Mouse (Mus musculus) common myeloid progenitor, adult 5-6 weeks (primary cell): Measurements from ENCODE around the gene Vcan. TPM values are rescaled to one million over a fixed set of nuclear protein-coding genes. Genes with fewer than 3 reads are reported as not detected.
"Not testable (repeated sequence)": the region's sequence is repeated elsewhere in the genome, so short reads cannot be mapped to it uniquely, and the experiment has no call there.

Source experiments
- ATAC-seq: replicated peaks from 2 replicates; pipeline ENCODE4 v1.8.0; 2016; ENCODE audit warnings: low read depth, mild to moderate bottlenecking, moderate TSS enrichment, inconsistent platforms; ENCODE audit not compliant: poor library complexity, severe bottlenecking
- total RNA-seq: library from RNA; stranded (forward); fragments of 200-1000, 187-1606 nt; gene quantifications from 2 replicates; pipeline ENCODE4 v1.2.3, GENCODE M21; 2017

Vcan gene
- total RNA-seq = 0.18 and 0.97 TPM in 2 replicates

- peak; percentile 15 for ATAC-seq
Observed at GRCm38 (mm10) chr13:89741766-89742685, at the start of gene Vcan. Gene Vcan, minus strand, starts transcription at chr13:89742509.

- no peak for ATAC-seq
Observed at GRCm38 (mm10) chr13:89791475-89791874, 49.2 kb upstream of the Vcan start.

- no peak for ATAC-seq
Observed at GRCm38 (mm10) chr13:89782886-89783285, 40.6 kb upstream of the Vcan start.

- ATAC-seq = no peak
Observed at GRCm38 (mm10) chr13:89780276-89780675, 38.0 kb upstream of the Vcan start.

GRCm38 (mm10) chr13:89779208-89779911, 37.1 kb upstream of the Vcan start:
- ATAC-seq = peak; percentile 68

DNA sequence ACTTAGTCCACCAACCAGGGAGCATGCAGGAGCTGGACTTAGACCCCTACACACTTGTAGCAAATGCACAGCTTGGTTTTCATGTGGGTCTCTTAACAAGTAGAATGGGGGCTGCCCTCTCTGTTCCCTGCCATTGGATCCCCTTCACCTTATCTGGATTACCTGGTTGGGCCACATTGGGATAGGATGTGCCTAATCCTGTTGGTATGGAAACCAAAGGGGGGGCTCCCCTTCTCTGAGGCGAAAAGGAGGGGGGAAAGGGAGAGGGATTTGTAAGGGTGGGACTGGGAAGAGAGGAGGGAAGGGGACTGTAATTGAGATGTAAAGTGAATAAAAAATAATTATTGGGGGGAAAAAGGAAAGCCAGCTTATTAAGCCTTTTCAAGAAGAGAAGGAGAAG, 35.5 kb upstream of the Vcan start:
- ATAC-seq = no peak

DNA sequence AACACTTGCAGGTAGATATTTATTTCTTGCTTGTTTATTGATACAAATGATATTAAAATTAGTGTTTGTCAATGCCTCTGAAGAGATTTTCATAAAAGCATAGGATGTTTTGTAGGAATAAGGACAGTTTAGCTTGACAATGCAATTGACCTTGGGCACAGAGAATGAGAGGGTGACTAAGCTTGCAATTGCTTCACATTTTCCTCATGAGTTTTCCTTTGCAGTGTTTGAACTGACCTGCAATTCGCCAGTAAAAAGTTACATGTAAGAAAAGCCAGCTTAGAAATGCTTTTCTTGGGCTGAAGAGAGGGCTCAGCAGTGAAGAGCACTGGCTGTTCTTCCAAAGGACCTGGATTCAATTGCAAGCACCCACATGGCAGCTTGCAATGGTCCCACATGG, 34.8 kb upstream of the Vcan start:
- ATAC-seq = no peak

DNA sequence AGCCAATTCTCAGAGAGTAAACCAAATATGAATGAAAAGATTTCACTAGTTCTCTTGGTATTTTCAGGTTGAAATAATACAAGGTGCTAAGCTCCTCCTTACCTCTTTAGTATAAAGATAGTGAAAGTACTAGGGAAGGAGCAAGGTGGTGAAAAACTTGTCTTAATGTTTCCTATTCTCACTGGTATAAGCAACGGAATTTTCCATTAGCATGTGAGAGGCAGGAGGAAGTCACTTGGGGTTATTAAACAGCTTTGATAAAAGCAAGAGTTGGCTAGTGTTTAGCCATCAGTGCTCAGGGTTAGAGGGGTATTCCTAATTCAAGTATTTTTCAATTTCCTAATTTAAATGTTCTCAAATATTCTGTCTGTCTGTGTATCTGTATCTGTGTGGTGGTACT, 24.2 kb upstream of the Vcan start:
- peak; percentile 54; the same call in 1 of the 2 replicates for ATAC-seq

DNA sequence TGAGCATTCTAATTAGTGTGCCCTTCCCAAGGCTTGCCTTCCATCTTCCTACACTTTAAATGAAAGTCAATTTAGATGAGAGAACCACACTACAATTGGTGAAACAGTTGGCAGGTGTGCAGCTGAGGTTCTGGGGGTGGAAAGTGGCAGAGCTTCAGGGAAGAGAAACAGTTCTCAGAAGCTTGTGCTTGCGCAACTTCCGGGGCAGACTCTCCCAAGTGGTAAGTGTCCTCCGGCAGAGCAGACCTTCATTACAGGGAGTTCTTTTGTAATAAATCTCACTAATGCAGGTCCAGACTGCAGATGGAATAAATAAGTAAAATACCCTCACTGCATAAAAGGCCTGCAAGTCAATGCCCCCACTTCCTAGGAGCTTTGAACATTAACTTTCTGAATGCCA, 23.7 kb upstream of the Vcan start:
- peak; percentile 94 for ATAC-seq

DNA sequence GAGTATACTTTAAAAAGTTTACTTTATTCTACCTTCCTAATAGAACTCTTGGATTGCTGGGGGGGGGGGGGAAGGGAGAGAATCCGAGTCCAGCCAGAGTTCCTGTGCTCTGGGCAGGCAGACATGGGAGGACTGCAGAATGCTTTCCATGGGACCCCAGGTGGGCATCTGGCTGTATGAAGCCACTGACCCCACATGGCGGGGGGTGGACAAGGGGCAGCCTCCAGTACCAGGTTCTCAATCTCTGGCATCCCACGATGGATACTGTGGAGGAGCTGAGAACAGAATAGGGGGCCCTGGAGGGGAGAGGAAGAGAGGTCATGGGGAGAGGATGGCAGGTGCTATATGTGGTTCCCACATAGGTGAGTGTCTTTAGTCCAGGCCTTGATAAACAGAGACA, 20.0 kb upstream of the Vcan start:
- ATAC-seq = no peak

DNA sequence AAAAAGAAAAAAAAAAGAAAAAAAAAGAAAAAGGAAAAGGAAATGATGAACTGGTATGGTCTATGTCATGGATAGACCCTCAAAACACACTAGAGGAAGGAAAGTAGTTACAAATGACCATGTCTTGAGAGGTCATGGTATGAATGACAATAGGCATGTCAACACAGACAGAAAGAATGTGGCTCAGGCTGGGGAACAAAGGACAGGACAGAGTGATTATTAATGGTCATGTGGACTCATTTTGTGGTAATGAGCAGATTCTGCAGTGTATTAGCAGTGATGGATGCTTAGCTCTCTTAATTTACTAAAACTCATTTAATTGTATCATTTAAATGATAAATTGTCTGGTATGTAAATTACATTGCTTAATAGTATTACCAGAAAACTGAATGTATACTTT, 14.0 kb upstream of the Vcan start:
- no peak for ATAC-seq

DNA sequence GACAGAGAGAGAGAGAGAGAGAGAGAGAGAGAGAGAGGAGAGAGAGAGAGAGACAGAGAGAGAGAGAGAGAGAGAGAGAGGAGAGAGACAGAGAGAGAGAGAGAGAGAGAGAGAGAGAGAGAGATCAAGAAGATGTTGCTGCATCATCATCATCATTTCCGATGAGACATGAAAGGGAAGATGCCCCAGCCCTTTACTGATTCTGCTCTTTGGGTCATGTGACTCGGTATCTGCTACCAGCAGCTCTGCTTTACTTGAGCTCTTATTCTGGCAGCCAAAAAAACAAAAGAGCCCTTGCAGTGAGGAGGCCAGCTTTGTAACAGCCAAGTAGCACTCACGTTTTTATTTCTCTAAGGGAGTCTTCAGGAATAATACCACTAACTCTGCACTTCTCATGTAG, 8.3 kb upstream of the Vcan start:
- not testable (repeated sequence) for ATAC-seq

DNA sequence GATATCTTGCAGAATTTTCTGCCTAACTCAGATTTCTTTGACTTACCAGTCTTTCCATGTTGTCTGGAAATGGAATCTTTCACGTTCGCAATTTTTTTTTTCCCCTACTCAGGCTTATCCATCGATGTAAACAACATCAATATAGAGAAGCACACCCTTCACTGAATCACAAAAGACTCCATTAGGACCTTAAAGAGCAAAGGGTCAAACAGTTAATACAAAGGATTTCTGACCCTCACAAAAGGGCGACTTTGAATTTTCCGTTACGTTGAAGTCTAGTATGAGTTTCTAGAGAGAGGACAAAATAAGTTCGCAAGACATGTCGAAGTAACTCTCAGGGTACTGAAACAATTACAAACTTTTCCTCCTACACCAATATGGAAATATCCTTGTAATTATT, 892 bp upstream of the Vcan start:
- ATAC-seq = no peak

DNA sequence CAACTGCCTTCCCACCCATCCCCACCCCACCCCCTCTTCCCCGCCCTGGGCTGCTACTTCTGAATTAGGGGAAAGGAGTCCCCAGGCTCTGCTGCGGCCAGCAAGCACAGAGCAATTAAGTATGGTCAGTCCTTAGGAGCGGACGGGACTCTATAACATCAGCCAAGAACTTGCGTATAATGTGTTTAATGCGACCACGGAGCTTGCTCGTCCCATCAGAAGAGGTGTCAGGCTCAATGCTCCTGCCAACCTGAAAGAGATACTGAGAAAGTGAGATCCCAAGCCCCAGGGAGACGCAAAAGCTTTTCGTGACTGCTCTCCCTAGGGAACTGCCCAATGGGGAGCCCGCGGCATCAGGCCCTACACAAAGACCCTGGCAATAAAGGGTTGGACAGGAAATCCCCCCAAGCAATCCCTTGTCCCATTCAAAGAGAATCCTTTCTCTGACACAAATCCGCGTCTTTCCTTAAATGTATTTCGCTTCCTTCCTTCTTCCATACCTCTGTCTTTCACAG, 434 bp upstream of the Vcan start:
- no peak for ATAC-seq

GRCm38 (mm10) chr13:89741116-89741551, 1.2 kb downstream of the Vcan start:
- ATAC-seq = no peak

DNA sequence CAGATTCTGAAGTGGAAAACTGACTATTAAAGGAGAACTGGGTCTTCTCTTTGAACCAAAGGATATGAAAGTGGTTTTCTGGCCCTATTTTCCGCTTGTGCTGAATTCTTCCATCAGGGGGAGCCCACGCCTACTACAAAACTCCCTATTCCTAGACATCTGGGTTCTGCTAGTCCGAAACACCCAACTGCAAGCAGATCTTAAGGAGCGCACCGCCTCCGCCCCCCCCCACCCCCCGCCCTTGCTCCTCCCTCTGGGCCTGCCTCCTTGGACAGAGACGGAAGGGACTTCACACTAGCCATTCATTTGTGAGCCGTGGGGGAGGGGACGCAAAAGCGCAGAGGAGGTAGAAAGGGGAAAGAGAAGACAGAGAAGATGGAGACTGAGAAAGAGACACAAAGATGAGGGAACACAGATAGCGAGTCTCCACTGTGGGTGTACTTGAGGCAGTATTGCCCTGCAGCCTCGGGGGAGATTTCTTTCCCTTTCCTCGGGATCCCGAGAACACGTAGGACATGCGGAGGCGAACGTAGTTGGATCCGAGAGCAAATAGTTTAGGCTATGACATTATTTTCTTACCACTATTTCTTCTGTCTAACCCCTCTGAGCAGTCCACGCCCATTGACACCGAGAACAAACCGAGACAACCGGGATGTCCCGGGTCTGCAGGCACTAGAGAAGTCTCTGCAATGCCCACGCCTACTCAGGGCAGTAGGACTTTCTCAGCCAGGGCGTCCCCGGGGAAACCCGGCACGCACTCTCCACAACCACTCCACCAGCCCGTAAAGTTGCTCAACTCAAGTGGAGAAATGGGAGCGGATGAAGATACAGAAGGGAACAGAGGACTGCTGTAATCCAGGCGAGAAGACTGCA, 1.8 kb downstream of the Vcan start:
- ATAC-seq = peak; percentile 62

GRCm38 (mm10) chr13:89739696-89740242, 2.5 kb downstream of the Vcan start:
- ATAC-seq = peak; percentile 24

GRCm38 (mm10) chr13:89738776-89739695, 3.3 kb downstream of the Vcan start:
- ATAC-seq = peak; percentile 63

- no peak for ATAC-seq
Observed at GRCm38 (mm10) chr13:89738275-89738674, 4.0 kb downstream of the Vcan start.
